Mouse (Mus musculus): ENCODE data around the gene Ugt2b34. TPM values are rescaled to one million over a fixed set of nuclear protein-coding genes. Genes with fewer than 3 reads are reported as not detected.
"Not testable (repeated sequence)": the region's sequence is repeated elsewhere in the genome, so short reads cannot be mapped to it uniquely, and the experiment has no call there.

Ugt2b34 gene
- polyA plus RNA-seq, 1 experiment from 2014 or later = not detected

GRCm38 (mm10) chr5:86887081-86887480, 19.7 kb downstream of the Ugt2b34 start:
- Histone ChIP-seq H3K4me1 (ENCODE audit: control insufficient read depth, insufficient read depth, low read length) (no peaks in the 10 kb centered on the region), H3K27ac (replicated peaks; ENCODE audit: low read depth, low read length) (no peak overlapping the region), H3K4me3 (ENCODE audit: low read depth, low read length) (no peak overlapping the region), H3K27me3 (ENCODE audit: control insufficient read depth, insufficient read depth, low read length) (no peaks in the 10 kb centered on the region), H3K9me3 (replicated peaks; ENCODE audit: control insufficient read depth, low read length) (no peaks in the 10 kb centered on the region), H3K4me2 (ENCODE audit: low read depth, low read length) (no peak overlapping the region), H3K9ac (replicated peaks; ENCODE audit: low read length) (no peak overlapping the region), H3K36me3 (replicated peaks; ENCODE audit: control insufficient read depth, insufficient read depth, low read depth, low read length) (no peaks in the 10 kb centered on the region)
- no peak for DNase-seq (ENCODE audit: low spot score)
- no peak for ATAC-seq (replicated peaks; ENCODE audit: insufficient number of reproducible peaks, low FRiP score, low TSS enrichment, low read depth)
- 98% methylated on average over 1 of the region's 1 CpGs for WGBS

GRCm38 (mm10) chr5:86886620-86887019, 20.1 kb downstream of the Ugt2b34 start:
- no peaks in the 10 kb centered on the region for H3K9me3 ChIP-seq (replicated peaks; ENCODE audit: control insufficient read depth, low read length)
- WGBS = 49% methylated on average over 3 of the region's 3 CpGs
- ATAC-seq (replicated peaks; ENCODE audit: insufficient number of reproducible peaks, low FRiP score, low TSS enrichment, low read depth) (no peak), DNase-seq (ENCODE audit: low spot score) (peak; percentile 15)
- H3K27ac ChIP-seq (replicated peaks; ENCODE audit: low read depth, low read length) = no peak overlapping the region
- H3K4me1 ChIP-seq (ENCODE audit: control insufficient read depth, insufficient read depth, low read length) = no peaks in the 10 kb centered on the region
- no peak overlapping the region for H3K4me2 ChIP-seq (ENCODE audit: low read depth, low read length)
- no peaks in the 10 kb centered on the region for H3K27me3 ChIP-seq (ENCODE audit: control insufficient read depth, insufficient read depth, low read length)
- no peak overlapping the region for H3K4me3 ChIP-seq (ENCODE audit: low read depth, low read length)
- H3K9ac ChIP-seq (replicated peaks; ENCODE audit: low read length) = no peak overlapping the region
- no peaks in the 10 kb centered on the region for H3K36me3 ChIP-seq (replicated peaks; ENCODE audit: control insufficient read depth, insufficient read depth, low read depth, low read length)

GRCm38 (mm10) chr5:86871877-86872276, 34.9 kb downstream of the Ugt2b34 start:
- Histone ChIP-seq H3K27ac (replicated peaks; ENCODE audit: low read depth, low read length) (no peak overlapping the region), H3K4me3 (ENCODE audit: low read depth, low read length) (no peak overlapping the region), H3K4me1 (ENCODE audit: control insufficient read depth, insufficient read depth, low read length) (no peaks in the 10 kb centered on the region), H3K4me2 (ENCODE audit: low read depth, low read length) (no peak overlapping the region), H3K9me3 (replicated peaks; ENCODE audit: control insufficient read depth, low read length) (no peaks in the 10 kb centered on the region), H3K36me3 (replicated peaks; ENCODE audit: control insufficient read depth, insufficient read depth, low read depth, low read length) (no peaks in the 10 kb centered on the region), H3K9ac (replicated peaks; ENCODE audit: low read length) (no peak overlapping the region), H3K27me3 (ENCODE audit: control insufficient read depth, insufficient read depth, low read length) (no peaks in the 10 kb centered on the region)
- DNase-seq (ENCODE audit: low spot score) (no peak), ATAC-seq (replicated peaks; ENCODE audit: insufficient number of reproducible peaks, low FRiP score, low TSS enrichment, low read depth) (no peak)
- 67% methylated on average over 1 of the region's 1 CpGs for WGBS

DNA sequence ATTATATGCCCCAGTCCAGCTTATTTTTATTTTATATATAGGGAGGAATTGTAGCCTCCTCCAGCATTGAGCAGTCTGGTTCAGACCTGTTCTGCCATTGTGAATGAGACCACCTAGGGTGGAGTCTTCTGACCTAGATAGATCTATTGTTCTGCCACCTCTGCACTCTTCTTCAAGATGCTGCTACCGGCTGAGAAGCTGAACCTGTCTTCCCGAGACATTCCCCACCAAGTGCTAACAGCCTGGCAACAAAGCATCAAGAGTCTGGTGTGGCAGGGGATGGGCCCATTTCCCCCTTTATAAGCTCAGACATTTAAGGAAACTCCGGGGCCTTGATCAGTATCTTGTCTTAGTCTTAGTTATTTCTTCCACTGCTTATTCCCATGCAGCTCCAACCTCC, 48.4 kb downstream of the Ugt2b34 start:
- ATAC-seq (replicated peaks; ENCODE audit: insufficient number of reproducible peaks, low FRiP score, low TSS enrichment, low read depth) (no peak), DNase-seq (ENCODE audit: low spot score) (no peak)
- no peaks in the 10 kb centered on the region for H3K9me3 ChIP-seq (replicated peaks; ENCODE audit: control insufficient read depth, low read length)
- WGBS = 56% methylated on average over 3 of the region's 3 CpGs
- no peak overlapping the region for H3K4me3 ChIP-seq (ENCODE audit: low read depth, low read length)
- no peak overlapping the region for H3K27ac ChIP-seq (replicated peaks; ENCODE audit: low read depth, low read length)
- no peak overlapping the region for H3K4me2 ChIP-seq (ENCODE audit: low read depth, low read length)
- H3K9ac ChIP-seq (replicated peaks; ENCODE audit: low read length) = no peak overlapping the region
- no peaks in the 10 kb centered on the region for H3K36me3 ChIP-seq (replicated peaks; ENCODE audit: control insufficient read depth, insufficient read depth, low read depth, low read length)
- no peaks in the 10 kb centered on the region for H3K27me3 ChIP-seq (ENCODE audit: control insufficient read depth, insufficient read depth, low read length)
- H3K4me1 ChIP-seq (ENCODE audit: control insufficient read depth, insufficient read depth, low read length) = no peaks in the 10 kb centered on the region

GRCm38 (mm10) chr5:86857682-86858081, 49.1 kb downstream of the Ugt2b34 start:
- no peak overlapping the region for H3K27ac ChIP-seq (replicated peaks; ENCODE audit: low read depth, low read length)
- H3K36me3 ChIP-seq (replicated peaks; ENCODE audit: control insufficient read depth, insufficient read depth, low read depth, low read length) = no peaks in the 10 kb centered on the region
- no peaks in the 10 kb centered on the region for H3K27me3 ChIP-seq (ENCODE audit: control insufficient read depth, insufficient read depth, low read length)
- H3K4me2 ChIP-seq (ENCODE audit: low read depth, low read length) = no peak overlapping the region
- H3K9me3 ChIP-seq (replicated peaks; ENCODE audit: control insufficient read depth, low read length) = no peaks in the 10 kb centered on the region
- 18% methylated on average over 1 of the region's 1 CpGs for whole genome bisulfite sequencing
- DNase-seq (ENCODE audit: low spot score) (no peak), ATAC-seq (replicated peaks; ENCODE audit: insufficient number of reproducible peaks, low FRiP score, low TSS enrichment, low read depth) (no peak)
- no peak overlapping the region for H3K4me3 ChIP-seq (ENCODE audit: low read depth, low read length)
- no peaks in the 10 kb centered on the region for H3K4me1 ChIP-seq (ENCODE audit: control insufficient read depth, insufficient read depth, low read length)
- no peak overlapping the region for H3K9ac ChIP-seq (replicated peaks; ENCODE audit: low read length)

DNA sequence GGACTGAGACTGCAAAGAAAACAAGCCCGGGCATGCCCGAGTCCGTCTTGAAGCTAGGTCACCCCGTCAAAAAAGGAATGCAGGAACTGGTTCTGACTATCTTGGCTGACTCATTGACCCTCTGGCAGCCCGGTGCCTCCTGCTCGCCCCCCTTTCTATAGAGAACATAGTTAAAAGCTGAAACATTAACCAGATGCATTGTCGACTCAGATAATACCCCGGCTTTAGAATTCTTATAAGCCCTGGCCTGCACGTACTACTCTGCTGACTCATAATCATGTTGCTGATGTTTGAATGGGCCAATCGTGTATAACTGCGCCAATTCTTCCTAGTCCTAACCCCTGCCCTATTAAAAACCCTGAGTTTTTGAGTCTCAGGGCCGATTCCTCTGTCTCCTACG, 50.2 kb downstream of the Ugt2b34 start:
- not testable (repeated sequence) for H3K27me3 ChIP-seq (ENCODE audit: control insufficient read depth, insufficient read depth, low read length); H3K4me3 ChIP-seq (ENCODE audit: low read depth, low read length); H3K4me2 ChIP-seq (ENCODE audit: low read depth, low read length); H3K36me3 ChIP-seq (replicated peaks; ENCODE audit: control insufficient read depth, insufficient read depth, low read depth, low read length); DNase-seq (ENCODE audit: low spot score); H3K9ac ChIP-seq (replicated peaks; ENCODE audit: low read length); H3K27ac ChIP-seq (replicated peaks; ENCODE audit: low read depth, low read length); H3K4me1 ChIP-seq (ENCODE audit: control insufficient read depth, insufficient read depth, low read length); ATAC-seq (replicated peaks; ENCODE audit: insufficient number of reproducible peaks, low FRiP score, low TSS enrichment, low read depth); H3K9me3 ChIP-seq (replicated peaks; ENCODE audit: control insufficient read depth, low read length)
- WGBS = 80% methylated on average over 13 of the region's 13 CpGs

DNA sequence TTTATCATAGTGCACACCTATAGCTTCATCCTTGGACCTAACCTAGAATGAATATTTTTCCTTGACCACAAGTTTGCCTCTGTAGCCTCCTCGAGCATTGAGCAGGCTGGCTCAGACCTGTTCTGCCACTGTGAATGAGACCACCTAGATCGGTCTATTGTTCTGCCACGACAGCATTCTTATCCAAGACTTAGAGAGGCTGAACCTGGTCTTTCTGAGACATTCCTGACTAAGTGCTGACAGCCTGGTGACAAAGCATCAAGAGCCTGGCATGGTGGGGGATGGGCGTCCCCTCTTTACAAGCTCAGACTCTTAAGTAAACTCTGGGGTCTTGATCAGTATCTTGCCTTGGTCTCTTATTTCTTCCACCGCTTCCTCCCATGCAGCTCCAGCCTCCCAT, 55.1 kb downstream of the Ugt2b34 start:
- Histone ChIP-seq H3K4me3 (ENCODE audit: low read depth, low read length) (no peak overlapping the region), H3K36me3 (replicated peaks; ENCODE audit: control insufficient read depth, insufficient read depth, low read depth, low read length) (no peaks in the 10 kb centered on the region), H3K4me2 (ENCODE audit: low read depth, low read length) (no peak overlapping the region), H3K27ac (replicated peaks; ENCODE audit: low read depth, low read length) (no peak overlapping the region), H3K9me3 (replicated peaks; ENCODE audit: control insufficient read depth, low read length) (no peaks in the 10 kb centered on the region), H3K4me1 (ENCODE audit: control insufficient read depth, insufficient read depth, low read length) (no peaks in the 10 kb centered on the region), H3K9ac (replicated peaks; ENCODE audit: low read length) (no peak overlapping the region), H3K27me3 (ENCODE audit: control insufficient read depth, insufficient read depth, low read length) (no peaks in the 10 kb centered on the region)
- DNase-seq (ENCODE audit: low spot score) = peak; percentile 39
- 53% methylated on average over 5 of the region's 5 CpGs for WGBS
- ATAC-seq (replicated peaks; ENCODE audit: insufficient number of reproducible peaks, low FRiP score, low TSS enrichment, low read depth) = peak; percentile 67

DNA sequence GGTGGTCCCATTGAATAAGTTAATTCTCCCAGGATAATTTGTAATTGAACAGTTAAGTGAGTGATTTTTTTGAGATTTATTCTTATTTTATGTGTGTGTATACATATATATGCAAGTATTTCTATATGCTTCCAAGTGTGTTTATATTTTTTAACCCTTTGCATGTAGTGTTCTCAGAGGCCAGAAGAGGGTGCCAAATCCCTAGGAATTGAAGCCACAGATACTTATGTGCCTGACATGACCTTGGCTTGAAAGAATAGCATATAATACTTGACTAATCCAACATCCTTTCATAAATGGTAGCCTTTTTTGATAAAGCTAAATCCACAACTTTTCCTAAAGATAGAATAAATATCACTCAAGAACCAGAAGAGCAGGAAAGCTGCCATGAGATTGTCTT, 56.6 kb downstream of the Ugt2b34 start:
- Histone ChIP-seq H3K4me3 (ENCODE audit: low read depth, low read length) (no peak overlapping the region), H3K4me2 (ENCODE audit: low read depth, low read length) (no peak overlapping the region), H3K4me1 (ENCODE audit: control insufficient read depth, insufficient read depth, low read length) (no peaks in the 10 kb centered on the region), H3K9ac (replicated peaks; ENCODE audit: low read length) (no peak overlapping the region), H3K36me3 (replicated peaks; ENCODE audit: control insufficient read depth, insufficient read depth, low read depth, low read length) (no peaks in the 10 kb centered on the region), H3K27me3 (ENCODE audit: control insufficient read depth, insufficient read depth, low read length) (no peaks in the 10 kb centered on the region), H3K27ac (replicated peaks; ENCODE audit: low read depth, low read length) (no peak overlapping the region), H3K9me3 (replicated peaks; ENCODE audit: control insufficient read depth, low read length) (no peaks in the 10 kb centered on the region)
- ATAC-seq (replicated peaks; ENCODE audit: insufficient number of reproducible peaks, low FRiP score, low TSS enrichment, low read depth) = no peak
- peak; percentile 67 for DNase-seq (ENCODE audit: low spot score)

GRCm38 (mm10) chr5:86841261-86841660, 65.5 kb downstream of the Ugt2b34 start:
- ATAC-seq (replicated peaks; ENCODE audit: insufficient number of reproducible peaks, low FRiP score, low TSS enrichment, low read depth); DNase-seq (ENCODE audit: low spot score); H3K36me3 ChIP-seq (replicated peaks; ENCODE audit: control insufficient read depth, insufficient read depth, low read depth, low read length): not testable (repeated sequence)

More at GRCm38 (mm10) chr5:86841261-86841660, 65.5 kb downstream of the Ugt2b34 start:
- H3K27me3 ChIP-seq (ENCODE audit: control insufficient read depth, insufficient read depth, low read length); H3K4me1 ChIP-seq (ENCODE audit: control insufficient read depth, insufficient read depth, low read length); H3K9ac ChIP-seq (replicated peaks; ENCODE audit: low read length); H3K4me3 ChIP-seq (ENCODE audit: low read depth, low read length); H3K27ac ChIP-seq (replicated peaks; ENCODE audit: low read depth, low read length); H3K9me3 ChIP-seq (replicated peaks; ENCODE audit: control insufficient read depth, low read length); H3K4me2 ChIP-seq (ENCODE audit: low read depth, low read length): not testable (repeated sequence)
